Mouse (Mus musculus): ENCODE results near the gene Gm49336.

DNA sequence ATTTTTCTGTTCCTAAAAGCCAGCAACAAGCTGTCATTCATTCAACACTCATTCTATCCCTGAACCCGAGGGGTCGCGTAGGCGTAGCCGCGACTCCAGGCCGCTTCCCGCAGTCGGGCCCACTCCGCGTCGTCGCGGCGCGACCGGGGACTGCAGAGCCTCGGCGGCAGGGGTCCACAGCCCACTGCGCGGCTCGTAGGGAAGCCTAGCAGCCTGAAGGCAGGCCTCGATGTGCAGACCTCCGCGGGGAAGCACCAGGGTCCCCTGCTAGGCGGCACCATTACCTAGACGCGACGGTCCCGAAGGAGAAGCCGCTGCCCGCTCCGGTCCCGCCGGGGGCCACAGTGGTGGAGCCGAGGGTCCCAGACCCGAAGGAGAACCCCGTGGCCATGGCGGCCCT lies 428 bp downstream of the Gm49336 start:
- TF ChIP-seq CTCF (IDR thresholded peaks at IDR 0.05; ENCODE audit: low read depth, low read length) (no peak), EP300 (IDR thresholded peaks at IDR 0.05; ENCODE audit: insufficient read depth, low read depth, low read length) (no peak), POLR2A (IDR thresholded peaks at IDR 0.05; ENCODE audit: insufficient read depth, low read length) (no peak)

All from ES-Bruce4 (cell line).